Mouse (Mus musculus) layer of hippocampus, adult 2 months (tissue): ENCODE data around the gene Ephx1. TPM values are rescaled to one million over a fixed set of nuclear protein-coding genes. Genes with fewer than 3 reads are reported as not detected.
"Not testable (repeated sequence)": the region's sequence is repeated elsewhere in the genome, so short reads cannot be mapped to it uniquely, and the experiment has no call there.

Source experiments
- DNase-seq, 2 experiments: peaks; one replicate each; pipeline ENCODE4 v3.0.0; 2022; ENCODE audit warnings: low spot score in 2 of 2
- H3K27ac ChIP-seq: fragments of 200-600 bp; 2 replicates; pipeline ENCODE4 v1.8.1; 2022
- H3K4me3 ChIP-seq: fragments of 200-600 bp; 2 replicates; pipeline ENCODE4 v1.8.1; 2022; ENCODE audit warnings: mild to moderate bottlenecking
- CTCF ChIP-seq: fragments of 200-600 bp; conservative IDR thresholded peaks from 2 replicates; pipeline ENCODE4 v1.8.1; 2022; ENCODE audit warnings: antibody characterized with exemption, mild to moderate bottlenecking, moderate library complexity
- total RNA-seq, 2 experiments: library from RNA; stranded (reverse); gene quantifications; 2 replicates each; pipeline ENCODE4 v1.2.3; 2021

Gene Ephx1
- total RNA-seq, 2 experiments from 2014 or later: 30.2 to 30.3 TPM

DNA sequence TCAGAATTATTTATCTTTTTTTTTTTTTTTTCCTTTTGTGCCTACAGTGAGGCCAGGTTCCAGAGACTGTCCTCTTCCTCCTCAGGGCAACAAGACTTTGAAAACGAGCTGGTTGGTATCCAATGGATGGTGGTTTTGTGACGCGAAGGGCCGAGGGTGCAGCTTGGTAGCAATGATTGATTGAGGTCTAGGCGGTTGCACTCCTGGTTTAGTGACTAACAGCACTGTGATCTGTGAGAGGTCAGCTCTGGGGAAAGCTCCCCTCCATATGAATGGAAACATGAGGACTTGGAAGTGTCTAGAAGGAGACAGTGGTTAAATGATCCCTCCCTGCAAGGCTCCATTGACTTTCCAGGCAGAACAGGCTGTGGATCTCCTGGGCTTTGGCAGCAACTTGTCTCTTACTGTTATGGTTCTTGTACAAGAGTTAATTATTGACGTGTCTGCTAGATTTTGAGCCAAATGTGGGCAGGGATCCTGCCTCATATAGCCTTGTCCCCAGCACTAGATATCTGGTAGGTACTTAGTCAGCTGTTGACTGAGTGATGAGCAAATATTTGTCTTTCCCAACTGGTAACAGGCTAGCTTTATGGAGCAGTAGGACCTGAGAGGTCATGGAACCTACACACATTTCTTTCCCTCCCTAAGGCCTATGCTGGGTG lies 68.5 kb downstream of the Ephx1 start:
- H3K4me3 ChIP-seq: no peak overlapping the region
- no peak overlapping the region for H3K27ac ChIP-seq
- DNase-seq: no peak
- no peak for TF ChIP-seq CTCF

DNA sequence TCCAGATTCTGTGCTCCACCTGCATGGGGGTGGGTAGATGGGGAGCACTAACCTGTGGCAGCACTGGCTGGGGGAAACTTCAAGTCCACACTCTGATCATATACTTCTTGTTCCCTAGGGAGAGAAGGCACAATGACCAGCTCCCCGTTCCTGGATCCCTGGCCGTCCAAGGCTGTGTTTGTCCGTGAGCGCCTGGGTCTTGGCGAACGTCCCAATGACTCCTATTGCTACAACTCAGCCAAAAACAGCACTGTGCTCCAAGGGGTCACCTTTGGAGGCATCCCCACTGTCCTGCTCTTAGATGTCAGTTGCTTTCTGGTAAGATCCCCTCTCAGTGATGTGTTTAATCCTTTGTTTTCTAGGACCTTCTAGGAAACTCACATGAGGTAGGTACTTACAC lies 74.3 kb downstream of the Ephx1 start:
- no peak for TF ChIP-seq CTCF
- H3K4me3 ChIP-seq: no peak overlapping the region
- peak overlapping the region; percentile 86 for H3K27ac ChIP-seq
- no peak for DNase-seq

DNA sequence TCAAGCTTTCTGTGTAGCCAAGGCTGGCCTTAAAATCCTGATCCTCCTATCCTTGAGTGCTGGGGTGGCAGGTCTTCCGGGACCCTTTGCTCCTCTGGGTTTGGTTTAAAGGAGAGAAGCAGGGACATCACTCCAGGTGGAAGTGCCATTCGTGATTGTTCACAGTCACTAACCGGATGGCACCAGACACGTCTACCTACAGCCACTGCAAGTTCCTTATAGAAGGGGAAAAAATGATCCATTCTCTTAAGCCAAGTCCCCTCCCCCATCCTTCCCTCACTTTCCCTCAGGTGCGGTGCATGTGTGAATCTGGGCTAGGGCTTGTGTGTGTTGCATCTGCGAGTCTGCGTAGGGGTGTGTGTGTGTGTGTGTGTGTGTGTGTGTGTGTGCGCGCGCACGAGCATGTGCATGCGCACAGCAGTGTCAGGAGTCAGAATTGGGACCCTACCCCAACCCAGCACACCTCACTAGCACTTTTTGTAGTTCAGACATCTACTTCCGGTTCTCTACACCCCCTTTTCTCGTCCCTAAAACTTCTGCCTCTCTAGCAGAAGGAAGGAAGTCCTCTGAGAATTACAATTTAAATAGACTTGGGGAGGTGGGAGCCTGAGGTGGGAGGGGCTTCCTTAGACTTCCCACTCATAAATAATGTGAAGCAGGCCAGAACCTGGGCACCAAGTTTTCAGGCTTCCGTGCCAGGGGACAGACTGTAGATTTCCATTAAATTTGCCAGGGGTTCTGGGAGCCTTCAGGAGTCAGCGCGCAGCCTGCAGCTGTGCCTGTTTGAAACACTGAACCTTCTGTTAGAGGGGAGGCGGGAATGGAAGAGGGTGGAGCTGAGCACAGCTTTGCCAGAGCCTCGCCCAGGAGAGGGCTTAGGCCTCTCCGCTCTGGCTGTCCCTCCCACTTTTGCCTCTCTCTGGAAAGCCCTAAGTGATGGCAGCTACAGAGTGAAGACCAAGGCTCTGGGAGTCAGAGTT lies 75.4 kb downstream of the Ephx1 start:
- peak overlapping the region; percentile 86 for H3K27ac ChIP-seq
- TF ChIP-seq CTCF: no peak
- peak; percentile 44 to 55 for DNase-seq

DNA sequence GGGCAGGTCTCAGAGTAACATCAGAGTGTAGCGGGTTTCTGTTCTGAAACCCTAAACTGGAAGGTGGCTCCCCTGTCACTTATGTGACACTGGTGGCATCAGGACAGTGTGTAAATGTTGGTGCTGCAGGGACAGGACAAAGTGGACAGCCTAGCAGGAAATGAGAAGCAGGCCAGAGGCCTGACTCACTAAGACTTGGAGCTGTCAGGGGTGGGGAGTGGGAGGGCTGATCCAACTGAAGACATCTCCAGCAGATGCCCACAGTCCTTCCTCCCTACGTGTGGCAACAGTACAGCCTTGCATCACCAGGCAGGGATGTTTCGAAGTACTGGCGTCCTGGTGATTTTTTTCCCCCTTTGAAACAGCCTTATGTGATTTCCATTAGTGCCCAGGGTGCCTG lies 76.2 kb downstream of the Ephx1 start:
- TF ChIP-seq CTCF: no peak
- DNase-seq: no peak
- peak overlapping the region; percentile 86 for H3K27ac ChIP-seq
- H3K4me3 ChIP-seq: no peak overlapping the region

More for the DNA sequence above, 75.4 kb downstream of the Ephx1 start:
- H3K4me3 ChIP-seq: no peak overlapping the region

DNA sequence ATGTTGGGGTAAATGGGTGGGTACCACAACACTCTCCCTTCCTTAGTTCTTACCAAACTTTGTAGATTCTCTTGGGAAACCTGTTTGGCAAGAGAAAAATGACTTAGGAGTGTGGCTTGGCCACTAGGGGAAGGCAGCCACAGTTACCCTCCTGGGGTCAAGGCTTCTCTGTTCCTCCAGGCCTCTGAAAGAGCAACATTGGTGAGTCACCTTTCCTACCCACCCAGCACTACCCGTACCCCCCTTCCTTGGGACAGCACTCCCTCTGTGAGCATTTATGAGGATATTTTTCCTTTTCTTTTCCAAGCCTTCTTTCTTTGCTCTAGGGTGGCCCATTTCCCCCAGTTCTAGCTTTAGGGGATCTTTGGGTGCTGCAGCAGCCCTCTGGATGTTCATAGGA lies 76.8 kb downstream of the Ephx1 start:
- Histone ChIP-seq H3K27ac (peak overlapping the region; percentile 86; the same call in 1 of the 2 replicates), H3K4me3 (no peak overlapping the region)
- DNase-seq: no peak
- TF ChIP-seq CTCF: peak; percentile 26; the same call in 1 of the 2 replicates

DNA sequence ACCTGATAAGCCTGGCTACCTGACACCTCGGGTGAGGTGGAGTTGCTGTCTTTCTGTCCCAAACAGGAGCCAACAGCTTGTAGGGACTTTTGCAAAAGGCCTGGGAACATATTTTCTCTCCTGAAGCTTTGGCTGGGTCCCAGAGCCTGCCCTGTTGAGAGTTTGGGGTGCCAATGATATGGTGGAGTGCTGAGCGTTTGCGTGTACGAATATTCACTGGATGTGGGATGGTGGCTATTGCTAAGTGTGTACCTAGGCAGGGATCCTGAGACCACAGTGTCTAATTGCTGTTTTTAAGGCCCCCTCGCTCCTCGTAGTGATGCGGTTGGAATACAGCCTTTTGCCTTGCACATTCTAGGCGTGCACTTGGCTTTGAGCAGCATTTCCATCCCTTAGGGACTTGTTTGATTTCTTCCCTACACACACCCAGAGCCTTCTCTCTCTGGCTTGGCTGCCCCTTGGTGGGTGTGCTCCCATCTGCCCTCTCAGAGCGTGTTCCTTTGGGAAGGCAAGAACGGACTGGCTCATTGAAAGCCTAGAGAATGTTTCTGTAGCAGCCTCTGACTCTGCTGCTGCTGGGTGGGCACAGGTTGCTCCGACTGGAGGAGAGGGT lies 77.6 kb downstream of the Ephx1 start:
- Histone ChIP-seq H3K4me3 (peak overlapping the region; percentile 67), H3K27ac (peak overlapping the region; percentile 86)
- no peak for DNase-seq
- TF ChIP-seq CTCF: no peak

DNA sequence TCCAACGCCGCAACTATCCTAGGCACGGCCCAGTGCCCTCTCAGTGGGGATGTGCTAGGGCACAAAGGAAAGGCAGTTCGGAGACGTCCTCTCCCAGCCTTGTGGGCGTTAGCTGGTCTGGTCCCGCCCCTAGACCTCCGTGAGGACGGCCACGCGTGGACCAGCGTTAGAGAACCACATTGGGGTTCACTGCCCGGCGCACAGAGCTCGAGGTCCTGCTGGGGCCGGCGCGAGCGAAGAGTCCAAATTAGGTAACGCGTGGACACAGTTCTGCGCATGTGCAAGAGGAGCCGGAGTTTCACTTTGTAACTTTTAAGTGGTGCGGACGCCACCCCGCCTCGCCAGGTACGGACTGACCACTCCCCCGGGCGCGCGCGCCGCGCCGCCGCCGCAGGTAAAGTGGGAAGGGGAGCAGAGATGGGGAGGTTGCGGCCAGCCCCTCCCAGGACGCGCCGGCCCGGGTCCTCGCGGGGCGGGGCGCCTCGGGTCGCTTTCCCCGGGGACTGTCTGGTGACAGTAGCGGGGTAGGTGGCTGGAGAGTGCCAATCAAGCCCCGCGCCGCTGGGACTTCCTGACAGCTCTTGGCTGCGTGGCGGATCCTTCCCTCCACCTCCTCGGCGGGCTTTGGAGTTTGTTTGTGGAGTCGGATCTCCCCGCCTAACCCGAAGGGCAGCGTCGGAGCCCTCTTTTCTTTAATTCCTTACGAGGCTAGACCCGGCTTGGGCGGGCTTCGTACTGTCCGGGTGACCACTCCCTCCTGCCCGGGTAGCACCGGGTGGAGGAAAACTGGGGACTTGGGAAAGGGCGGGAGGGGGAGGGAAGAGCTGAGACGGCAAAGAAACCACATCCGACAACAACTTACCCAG lies 78.3 kb downstream of the Ephx1 start, which contains the start of gene Tmem63a:
TSS of gene Tmem63a (plus strand) at position 179 of the 866 bp plus-strand sequence.
- peak within 1 kb of the TSS; percentile 86 for H3K27ac ChIP-seq
- peak within 1 kb of the TSS; percentile 67 for H3K4me3 ChIP-seq
- DNase-seq: peak in 1 of 2 experiments; percentile 18
- TF ChIP-seq CTCF: no peak

DNA sequence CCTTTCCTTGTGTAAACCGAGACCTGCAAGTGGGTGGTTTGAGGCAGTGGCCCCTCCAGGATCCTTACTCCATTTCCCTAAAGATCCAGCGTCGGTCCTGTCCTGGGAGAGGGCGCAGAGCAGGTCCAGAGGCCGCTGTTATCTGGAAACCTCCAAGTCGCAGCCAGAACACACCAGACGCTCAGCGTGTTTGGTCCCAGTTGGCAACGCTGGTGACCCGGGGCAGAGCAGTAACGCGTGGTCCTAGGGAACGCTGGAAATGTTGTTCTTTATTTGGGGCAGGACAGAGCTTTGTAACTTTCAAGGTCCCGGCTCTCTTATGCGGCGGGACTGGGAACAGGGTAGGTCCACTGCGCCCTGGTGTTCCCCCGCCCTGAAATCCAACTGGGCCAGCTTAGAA lies 79.0 kb downstream of the Ephx1 start:
- TF ChIP-seq CTCF: no peak
- Histone ChIP-seq H3K27ac (peak overlapping the region; percentile 86), H3K4me3 (peak overlapping the region; percentile 67)
- no peak for DNase-seq

DNA sequence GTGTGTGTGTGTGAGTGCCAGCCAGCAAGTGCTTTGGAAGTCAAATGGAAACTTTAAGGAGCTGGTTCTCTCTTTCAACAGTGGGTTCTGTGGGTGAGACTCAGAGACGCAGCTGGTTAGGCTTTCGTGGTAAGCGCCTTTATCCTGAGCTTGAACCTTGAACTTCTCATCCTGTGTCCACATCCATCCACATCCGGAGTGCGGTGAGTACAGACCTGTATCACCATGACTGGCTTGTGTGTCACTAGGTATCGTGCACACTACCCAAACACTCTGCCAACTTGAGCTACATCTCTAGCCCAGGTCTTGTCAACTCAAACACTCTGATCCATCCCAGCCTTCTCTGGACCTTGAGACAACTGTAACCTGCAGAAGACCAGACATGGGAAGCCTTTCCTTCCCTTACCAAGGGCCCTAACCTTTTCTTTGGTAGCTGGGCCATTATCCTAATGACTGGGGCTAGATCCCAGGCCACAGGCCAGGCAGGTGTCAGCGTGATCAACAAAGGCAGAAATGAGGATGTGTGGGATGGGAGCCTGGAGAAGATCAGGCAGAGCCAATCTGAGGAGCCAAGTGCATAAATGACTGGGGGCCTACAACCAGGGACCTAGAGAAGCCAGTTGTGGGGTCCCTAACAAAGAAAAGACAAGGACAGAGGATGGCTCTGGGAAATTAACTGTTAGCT lies 79.8 kb downstream of the Ephx1 start:
- TF ChIP-seq CTCF: no peak
- DNase-seq: no peak
- Histone ChIP-seq H3K4me3 (no peak overlapping the region), H3K27ac (peak overlapping the region; percentile 86)

DNA sequence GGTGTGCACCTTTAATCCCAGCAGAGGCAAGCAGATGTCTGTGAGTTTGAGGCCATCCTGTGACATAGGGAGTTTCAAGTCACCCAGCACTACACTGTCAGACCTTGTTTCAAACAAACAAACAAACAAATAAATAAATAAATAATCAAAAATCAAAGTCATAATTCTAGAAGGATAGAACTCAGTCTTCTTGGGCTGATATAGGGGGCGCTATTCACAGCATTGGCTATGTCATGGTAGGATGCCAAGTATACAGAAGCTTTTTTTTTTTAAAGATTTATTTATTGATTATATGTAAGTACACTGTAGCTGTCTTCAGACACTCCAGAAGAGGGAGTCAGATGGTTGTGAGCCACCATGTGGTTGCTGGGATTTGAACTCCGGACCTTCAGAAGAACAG lies 81.9 kb downstream of the Ephx1 start:
- peak; percentile 41 for TF ChIP-seq CTCF

DNA sequence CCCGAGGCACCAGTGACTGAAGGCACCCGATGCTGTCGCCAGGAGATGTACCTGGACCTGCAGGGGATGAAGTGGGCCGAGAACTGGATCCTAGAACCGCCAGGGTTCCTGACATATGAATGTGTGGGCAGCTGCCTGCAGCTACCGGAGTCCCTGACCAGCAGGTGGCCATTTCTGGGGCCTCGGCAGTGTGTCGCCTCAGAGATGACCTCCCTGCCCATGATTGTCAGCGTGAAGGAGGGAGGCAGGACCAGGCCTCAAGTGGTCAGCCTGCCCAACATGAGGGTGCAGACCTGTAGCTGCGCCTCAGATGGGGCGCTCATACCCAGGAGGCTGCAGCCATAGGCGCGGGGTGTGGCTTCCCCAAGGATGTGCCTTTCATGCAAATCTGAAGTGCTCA lies 83.1 kb downstream of the Ephx1 start:
- H3K27ac ChIP-seq, H3K4me3 ChIP-seq, DNase-seq: not testable (repeated sequence)

More for the DNA sequence above, 81.9 kb downstream of the Ephx1 start:
- not testable (repeated sequence) for H3K27ac ChIP-seq, DNase-seq, H3K4me3 ChIP-seq

DNA sequence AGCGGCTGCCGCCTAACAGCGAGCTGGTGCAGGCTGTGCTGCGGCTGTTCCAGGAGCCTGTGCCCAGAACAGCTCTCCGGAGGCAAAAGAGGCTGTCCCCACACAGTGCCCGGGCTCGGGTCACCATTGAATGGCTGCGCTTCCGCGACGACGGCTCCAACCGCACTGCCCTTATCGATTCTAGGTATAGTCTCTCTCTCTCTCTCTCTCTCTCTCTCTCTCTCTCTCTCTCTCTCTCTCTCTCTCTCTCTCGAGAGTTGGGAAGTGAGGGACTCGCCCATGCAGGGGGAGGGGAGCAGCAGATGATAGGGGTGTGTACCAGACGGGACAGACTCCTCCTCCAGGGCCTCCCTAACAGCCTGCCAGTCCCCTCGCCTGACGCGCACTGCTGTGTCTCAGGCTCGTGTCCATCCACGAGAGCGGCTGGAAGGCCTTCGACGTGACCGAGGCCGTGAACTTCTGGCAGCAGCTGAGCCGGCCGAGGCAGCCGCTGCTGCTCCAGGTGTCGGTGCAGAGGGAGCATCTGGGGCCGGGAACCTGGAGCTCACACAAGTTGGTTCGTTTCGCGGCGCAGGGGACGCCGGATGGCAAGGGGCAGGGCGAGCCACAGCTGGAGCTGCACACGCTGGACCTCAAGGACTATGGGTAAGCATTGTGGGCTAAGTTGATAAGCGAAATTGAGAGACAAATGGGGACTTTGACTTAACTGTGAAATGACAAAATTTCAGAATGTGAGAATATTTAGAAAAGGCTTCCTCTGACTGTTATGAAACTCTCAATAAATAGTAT lies 83.9 kb downstream of the Ephx1 start:
- H3K27ac ChIP-seq: peak overlapping the region; percentile 51; the same call in 1 of the 2 replicates
- H3K4me3 ChIP-seq: peak overlapping the region; percentile 37
- DNase-seq: peak; percentile 23 to 30
